Mouse (Mus musculus) megakaryocyte, embryonic 14.5 days (primary cell): ENCODE measurements around the gene Spata13. TPM values are rescaled to one million over a fixed set of nuclear protein-coding genes. Genes with fewer than 3 reads are reported as not detected.

ENCODE experiments used
- H3K27me3 ChIP-seq: replicated peaks from 2 replicates; pipeline ENCODE3; 2012; ENCODE audit warnings: inconsistent platforms
- H3K36me3 ChIP-seq: replicated peaks from 2 replicates; pipeline ENCODE3; 2012; ENCODE audit warnings: low read length, inconsistent platforms, mixed read lengths
- H3K4me1 ChIP-seq: 2 replicates; pipeline ENCODE4 v1.6.1; 2012; ENCODE audit warnings: inconsistent platforms
- H3K4me3 ChIP-seq: replicated peaks from 2 replicates; pipeline ENCODE3; 2012; ENCODE audit warnings: moderate library complexity, mild to moderate bottlenecking, inconsistent platforms
- H3K9me3 ChIP-seq: 2 replicates; pipeline ENCODE4 v1.6.1; 2012; ENCODE audit warnings: inconsistent platforms
- FLI1 ChIP-seq: IDR thresholded peaks from 2 replicates; pipeline ENCODE4 v1.6.1; 2012; ENCODE audit warnings: low read length, inconsistent platforms, mixed read lengths
- GATA1 ChIP-seq: IDR thresholded peaks from 3 replicates; pipeline ENCODE4 v1.6.1; 2012; ENCODE audit warnings: mixed read lengths, low read length, inconsistent platforms, borderline replicate concordance
- polyA plus RNA-seq: library from polyadenylated mRNA; stranded (reverse); fragments of >175 nt; gene quantifications from 2 replicates; pipeline ENCODE4 v1.2.3, GENCODE M21; 2012; ENCODE audit warnings: low replicate concordance; ENCODE audit not compliant: insufficient read depth

The Spata13 gene
- polyA plus RNA-seq, 1 experiment = 1.1 TPM

DNA sequence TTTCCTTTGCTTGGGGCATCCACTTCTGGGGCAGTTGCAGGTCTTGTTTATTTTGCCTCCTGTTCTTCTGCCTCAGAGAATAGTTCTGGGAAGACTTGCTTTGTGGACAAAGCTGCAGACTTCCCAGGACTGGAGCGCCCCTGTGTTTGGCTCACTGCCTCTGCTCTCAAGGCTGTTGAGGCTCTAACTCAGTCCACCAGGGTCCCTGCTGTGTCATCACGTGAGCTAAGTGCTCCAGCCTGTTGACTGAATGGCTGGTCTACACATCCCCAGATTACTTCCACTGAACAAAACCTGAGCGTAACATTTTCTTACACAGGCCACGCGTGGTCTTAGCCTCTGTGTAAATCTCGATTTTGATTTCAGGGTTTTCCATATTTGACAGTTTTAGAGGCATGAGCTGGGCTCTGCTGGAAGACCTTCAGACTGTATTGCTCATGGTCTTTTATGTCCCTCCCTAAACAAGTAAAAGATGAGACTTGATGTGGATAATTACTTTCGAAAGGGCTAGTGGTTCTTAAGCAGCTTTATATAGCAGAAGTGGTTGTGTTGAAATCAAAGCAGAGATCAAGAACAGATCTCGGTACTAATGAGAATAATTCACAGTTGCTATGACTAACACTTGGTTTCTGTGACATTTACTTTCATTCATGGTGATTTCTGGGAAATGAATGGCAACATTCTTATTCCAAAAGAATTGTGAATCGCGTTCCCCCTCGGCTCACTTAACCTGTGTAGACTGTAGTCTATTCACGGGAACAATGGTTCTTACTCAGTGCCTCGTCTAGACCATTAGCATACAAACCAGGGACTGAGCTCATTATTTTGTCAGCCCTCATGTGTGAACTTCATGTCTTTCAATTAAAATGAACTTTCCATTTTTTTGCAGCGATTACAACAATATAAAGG, 119.3 kb downstream of the Spata13 start:
- Histone ChIP-seq H3K36me3 (peaks cover 84% of the 10 kb centered on the region), H3K27me3 (peaks cover 6% of the 10 kb centered on the region), H3K4me3 (no peak overlapping the region), H3K4me1 (peaks cover 9% of the 10 kb centered on the region; the same call in 1 of the 2 replicates), H3K9me3 (no peaks in the 10 kb centered on the region)
- TF ChIP-seq FLI1 (no peak), GATA1 (no peak)

DNA sequence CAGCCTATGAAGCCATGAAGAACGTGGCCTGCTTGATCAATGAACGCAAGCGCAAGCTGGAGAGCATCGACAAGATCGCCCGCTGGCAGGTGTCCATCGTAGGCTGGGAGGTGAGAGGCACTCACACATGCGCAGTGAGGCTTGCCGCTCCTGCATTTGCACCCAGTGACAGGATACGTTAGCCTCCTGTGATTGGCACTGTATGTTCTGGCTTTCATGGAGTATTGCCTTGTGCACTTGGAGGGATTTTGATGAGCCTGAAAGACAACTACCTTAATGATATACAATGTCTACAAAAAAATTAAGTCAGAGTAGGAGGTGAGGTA, 120.0 kb downstream of the Spata13 start:
- Histone ChIP-seq H3K4me3 (no peak overlapping the region), H3K27me3 (peaks cover 6% of the 10 kb centered on the region), H3K4me1 (peaks cover 9% of the 10 kb centered on the region; the same call in 1 of the 2 replicates), H3K36me3 (peaks cover 87% of the 10 kb centered on the region), H3K9me3 (no peaks in the 10 kb centered on the region)
- TF ChIP-seq GATA1 (no peak), FLI1 (no peak)

DNA sequence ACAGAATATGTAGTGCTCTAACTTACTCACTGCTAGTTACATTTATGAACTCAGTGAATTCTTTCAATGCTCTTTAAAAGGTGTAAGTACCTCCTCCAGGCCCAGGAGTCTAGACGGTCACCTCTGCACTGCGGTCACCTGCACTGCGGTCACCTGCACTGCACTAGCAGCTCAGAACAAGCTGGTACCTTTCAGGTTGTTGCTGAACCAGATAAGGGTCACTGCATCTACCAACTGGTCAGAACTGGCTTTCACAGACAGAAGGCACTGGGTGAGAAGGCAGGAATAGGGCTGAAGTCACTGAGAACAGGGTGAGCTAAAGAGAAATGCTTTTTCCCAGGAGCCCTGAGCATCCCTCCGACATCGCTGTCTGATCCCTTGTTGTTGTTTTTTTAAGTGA, 120.9 kb downstream of the Spata13 start:
- no peak overlapping the region for H3K4me3 ChIP-seq
- no peaks in the 10 kb centered on the region for H3K9me3 ChIP-seq
- peaks cover 9% of the 10 kb centered on the region; the same call in 1 of the 2 replicates for H3K4me1 ChIP-seq
- peaks cover 8% of the 10 kb centered on the region for H3K27me3 ChIP-seq
- peaks cover 87% of the 10 kb centered on the region for H3K36me3 ChIP-seq
- TF ChIP-seq GATA1 (no peak), FLI1 (no peak)

DNA sequence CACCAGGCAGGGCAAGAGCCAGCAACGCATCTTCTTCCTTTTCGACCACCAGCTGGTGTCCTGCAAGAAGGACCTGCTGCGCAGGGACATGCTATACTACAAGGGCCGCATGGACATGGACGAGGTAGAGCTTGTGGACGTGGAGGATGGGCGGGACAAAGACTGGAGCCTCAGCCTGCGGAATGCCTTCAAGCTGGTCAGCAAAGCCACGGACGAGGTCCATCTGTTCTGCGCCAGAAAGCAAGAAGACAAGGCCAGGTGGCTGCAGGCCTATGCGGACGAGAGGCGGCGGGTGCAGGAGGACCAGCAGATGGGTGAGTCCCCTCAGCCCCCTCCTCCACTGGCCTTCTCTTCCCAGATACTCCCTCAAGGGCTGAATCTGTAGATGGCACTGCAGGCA, 122.5 kb downstream of the Spata13 start:
- H3K36me3 ChIP-seq = peaks cover 87% of the 10 kb centered on the region
- TF ChIP-seq FLI1 (no peak), GATA1 (no peak)
- no peaks in the 10 kb centered on the region for H3K9me3 ChIP-seq
- H3K4me3 ChIP-seq = no peak overlapping the region
- peaks cover 4% of the 10 kb centered on the region for H3K27me3 ChIP-seq
- H3K4me1 ChIP-seq = peaks cover 9% of the 10 kb centered on the region; the same call in 1 of the 2 replicates

DNA sequence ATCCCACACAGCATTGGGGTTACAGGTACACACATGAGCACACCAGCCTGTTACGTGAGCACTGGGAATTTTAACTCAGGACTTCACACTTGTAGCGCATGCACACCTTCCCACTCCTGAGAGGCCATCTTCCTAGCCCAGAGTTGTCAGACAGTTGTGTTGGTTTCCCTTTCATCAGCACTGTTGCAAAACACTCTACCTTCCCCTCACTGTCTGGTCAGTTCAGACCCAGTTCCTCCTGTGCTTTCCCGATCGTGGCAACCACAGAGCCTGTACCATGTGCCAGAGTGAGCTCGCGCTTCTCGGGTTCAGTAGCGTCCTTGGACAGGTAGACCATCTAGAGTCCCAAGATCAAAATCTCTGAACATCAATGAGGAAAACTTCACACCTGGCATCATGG, 123.5 kb downstream of the Spata13 start:
- no peak overlapping the region for H3K4me3 ChIP-seq
- H3K27me3 ChIP-seq = peaks cover 4% of the 10 kb centered on the region
- H3K36me3 ChIP-seq = peaks cover 92% of the 10 kb centered on the region
- no peaks in the 10 kb centered on the region for H3K9me3 ChIP-seq
- TF ChIP-seq GATA1 (no peak), FLI1 (no peak)
- H3K4me1 ChIP-seq = peaks cover 4% of the 10 kb centered on the region; the same call in 1 of the 2 replicates

DNA sequence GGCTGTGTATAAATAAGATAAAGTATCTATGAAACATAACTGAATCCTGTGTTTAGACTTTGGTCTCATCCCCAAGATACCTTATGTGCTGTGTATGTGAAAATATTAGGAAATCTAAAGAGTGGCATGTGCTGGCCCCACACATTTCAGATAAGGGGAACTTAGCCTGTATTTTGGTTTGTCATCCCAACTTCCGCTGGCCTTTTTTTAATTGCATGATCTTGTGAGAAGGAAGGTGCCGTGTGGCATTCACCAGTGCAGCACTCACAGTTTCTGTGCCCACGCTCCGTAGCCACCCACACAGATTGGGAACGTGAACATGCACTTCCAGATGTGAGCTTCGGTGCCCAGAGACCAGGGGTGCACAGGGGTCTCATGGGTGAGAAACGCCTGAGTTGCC, 123.9 kb downstream of the Spata13 start:
- H3K4me1 ChIP-seq = peaks cover 4% of the 10 kb centered on the region; the same call in 1 of the 2 replicates
- peaks cover 95% of the 10 kb centered on the region for H3K36me3 ChIP-seq
- H3K4me3 ChIP-seq = no peak overlapping the region
- peaks cover 4% of the 10 kb centered on the region for H3K27me3 ChIP-seq
- TF ChIP-seq FLI1 = no peak
- TF ChIP-seq GATA1 = no peak
- H3K9me3 ChIP-seq = no peaks in the 10 kb centered on the region

DNA sequence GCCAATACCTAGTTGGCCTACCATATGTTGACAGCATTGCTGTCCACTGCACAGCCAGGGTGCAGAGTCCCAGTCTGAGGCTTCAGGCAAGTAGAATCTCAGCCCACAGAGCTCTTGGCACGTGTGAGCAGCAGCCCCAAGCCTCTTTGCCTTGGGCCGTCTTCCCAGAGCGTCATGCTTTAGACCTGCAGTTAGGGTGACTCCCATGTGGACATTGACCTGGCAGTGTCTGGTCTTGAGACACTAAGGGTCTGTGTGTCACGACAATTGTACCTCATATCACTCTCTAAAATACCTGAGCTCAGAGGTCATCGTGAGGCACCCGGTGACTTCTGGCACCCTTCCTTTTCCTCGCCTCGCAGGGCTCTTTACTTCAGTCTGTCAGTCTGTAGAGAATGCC, 125.3 kb downstream of the Spata13 start:
- peaks cover 4% of the 10 kb centered on the region for H3K27me3 ChIP-seq
- TF ChIP-seq FLI1 (no peak), GATA1 (no peak)
- no peaks in the 10 kb centered on the region for H3K9me3 ChIP-seq
- H3K4me3 ChIP-seq = no peak overlapping the region
- H3K36me3 ChIP-seq = peaks cover 85% of the 10 kb centered on the region
- peaks cover 4% of the 10 kb centered on the region; the same call in 1 of the 2 replicates for H3K4me1 ChIP-seq

DNA sequence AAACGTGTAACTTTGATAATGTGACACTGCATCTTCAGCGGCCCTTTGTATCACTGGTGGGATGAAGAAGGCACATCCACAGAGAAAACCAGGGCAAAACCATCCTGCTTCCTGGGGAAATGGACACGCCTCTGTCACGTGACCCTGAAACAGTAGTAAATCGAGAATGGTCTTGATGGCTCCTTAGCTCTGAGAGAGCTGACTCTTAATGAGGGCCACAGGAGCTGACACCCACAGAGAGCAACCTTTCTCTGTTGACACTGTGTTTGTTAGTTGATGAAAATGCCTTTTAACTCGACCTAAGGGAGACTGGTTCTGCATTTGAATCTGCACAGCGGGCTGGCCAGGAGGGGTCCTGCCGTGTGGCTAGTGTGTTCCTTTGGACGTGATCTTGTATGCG, 128.0 kb downstream of the Spata13 start:
- Histone ChIP-seq H3K36me3 (peaks cover 62% of the 10 kb centered on the region), H3K4me1 (peaks cover 15% of the 10 kb centered on the region; the same call in 1 of the 2 replicates), H3K27me3 (peaks cover 19% of the 10 kb centered on the region), H3K4me3 (no peak overlapping the region), H3K9me3 (no peaks in the 10 kb centered on the region)
- TF ChIP-seq FLI1 = no peak
- TF ChIP-seq GATA1 = no peak

DNA sequence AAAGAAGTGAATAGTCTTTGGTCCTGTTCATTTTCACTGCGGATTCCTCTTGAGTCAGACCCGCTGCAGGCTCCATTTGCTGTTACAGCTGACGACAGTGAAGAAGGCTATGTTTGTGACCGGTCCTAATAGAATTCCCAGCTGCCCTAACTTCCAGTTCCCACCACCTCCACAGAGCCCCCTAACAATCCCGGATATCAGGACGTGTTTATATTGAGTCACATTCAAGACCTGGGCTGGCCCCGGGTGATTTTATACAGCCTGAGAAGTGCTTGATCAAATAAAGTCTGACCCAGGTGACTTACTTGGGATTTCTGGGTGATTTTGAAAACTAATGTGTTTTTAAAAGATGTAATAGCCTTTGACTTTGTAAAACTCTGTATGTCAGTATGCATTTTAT, 129.0 kb downstream of the Spata13 start:
- Histone ChIP-seq H3K9me3 (no peaks in the 10 kb centered on the region), H3K36me3 (peaks cover 53% of the 10 kb centered on the region), H3K4me3 (no peak overlapping the region), H3K4me1 (peaks cover 11% of the 10 kb centered on the region; the same call in 1 of the 2 replicates), H3K27me3 (peaks cover 19% of the 10 kb centered on the region)
- TF ChIP-seq GATA1 (no peak), FLI1 (no peak)

DNA sequence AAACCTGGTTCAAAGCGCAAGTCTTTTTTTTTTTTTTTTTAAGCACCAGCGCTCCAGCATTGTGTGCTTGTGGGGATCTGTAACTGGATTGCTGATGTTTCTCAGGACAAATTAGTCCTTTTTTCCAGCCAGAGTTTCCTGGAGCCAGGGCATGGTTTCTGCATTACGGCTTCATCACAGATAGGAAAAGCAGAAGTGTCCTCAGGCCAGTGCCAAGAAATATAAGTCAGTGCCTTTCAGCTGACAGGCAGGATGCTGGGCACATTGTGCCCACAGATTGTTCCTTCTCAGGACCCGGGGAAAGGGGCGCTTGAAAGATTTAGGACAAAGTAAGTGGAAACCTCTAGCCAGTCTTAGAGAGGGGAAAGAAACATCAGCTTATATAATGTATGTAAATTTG, 129.9 kb downstream of the Spata13 start:
- Histone ChIP-seq H3K36me3 (peaks cover 43% of the 10 kb centered on the region), H3K9me3 (no peaks in the 10 kb centered on the region), H3K4me3 (no peak overlapping the region), H3K27me3 (peaks cover 19% of the 10 kb centered on the region), H3K4me1 (peaks cover 11% of the 10 kb centered on the region; the same call in 1 of the 2 replicates)
- TF ChIP-seq GATA1 (no peak), FLI1 (no peak)

DNA sequence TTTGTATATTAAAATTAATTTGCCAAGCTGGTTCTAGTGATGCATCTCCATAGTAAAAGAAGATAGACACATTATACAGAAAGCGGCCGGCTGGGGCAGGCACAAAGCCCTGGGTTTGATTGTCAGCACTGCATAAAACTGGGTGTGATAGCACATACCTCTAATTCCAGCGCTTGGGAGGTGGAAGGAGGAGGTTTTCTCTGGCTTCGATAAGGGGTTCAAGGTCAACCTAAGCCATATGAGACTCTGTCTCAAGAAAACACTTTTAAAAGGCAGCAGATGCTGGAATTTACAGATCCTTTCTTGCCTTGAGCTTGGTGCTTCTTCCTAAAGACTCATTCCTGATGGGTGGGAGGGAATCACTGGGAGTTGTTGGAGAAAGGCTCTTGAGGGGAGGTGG, 130.7 kb downstream of the Spata13 start:
- Histone ChIP-seq H3K9me3 (no peaks in the 10 kb centered on the region), H3K4me3 (no peak overlapping the region), H3K4me1 (peaks cover 11% of the 10 kb centered on the region; the same call in 1 of the 2 replicates), H3K27me3 (peaks cover 17% of the 10 kb centered on the region), H3K36me3 (peaks cover 35% of the 10 kb centered on the region)
- TF ChIP-seq FLI1 = no peak
- TF ChIP-seq GATA1 = no peak
